Mouse (Mus musculus) megakaryocyte, embryonic 14.5 days (primary cell): ENCODE results near the gene Pla2g4a.

Experiments used
- FLI1 ChIP-seq: IDR thresholded peaks from 2 replicates; pipeline ENCODE4 v1.6.1; 2012; ENCODE audit warnings: low read length, inconsistent platforms, mixed read lengths
- GATA1 ChIP-seq: IDR thresholded peaks from 3 replicates; pipeline ENCODE4 v1.6.1; 2012; ENCODE audit warnings: mixed read lengths, low read length, inconsistent platforms, borderline replicate concordance

DNA sequence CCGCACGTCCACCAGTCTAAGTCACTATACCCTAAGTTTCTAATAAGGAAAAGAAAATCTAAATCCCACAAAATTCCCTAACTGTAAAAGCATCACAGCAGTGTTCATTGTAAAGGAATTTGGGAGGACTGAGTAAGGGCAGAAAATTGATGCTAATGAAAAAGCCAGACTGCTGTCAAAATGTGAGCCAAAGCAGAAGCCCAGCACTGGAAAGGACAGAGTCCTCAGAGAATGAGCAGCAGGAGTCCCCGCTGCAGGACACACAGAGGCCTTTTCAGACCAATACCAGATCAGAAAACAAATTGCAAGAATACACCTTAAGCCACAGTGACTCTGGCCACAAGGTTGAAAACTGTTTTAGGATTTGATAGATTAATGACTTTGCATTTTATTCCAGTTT, 124.6 kb downstream of the Pla2g4a start:
- TF ChIP-seq GATA1 = no peak
- no peak for TF ChIP-seq FLI1
